Mouse (Mus musculus) CH12.LX (cell line): ENCODE data around the gene Rtkn2. TPM values are rescaled to one million over a fixed set of nuclear protein-coding genes. Genes with fewer than 3 reads are reported as not detected.

Source experiments
- DNase-seq: peaks from one replicate; pipeline ENCODE4 v3.0.0-alpha.2; 2013; ENCODE audit errors: extremely low read depth
- H3K27ac ChIP-seq: 2 replicates; pipeline ENCODE4 v1.5.1; 2012; ENCODE audit warnings: low read depth, mild to moderate bottlenecking, control low read depth, moderate library complexity; ENCODE audit not compliant: insufficient read depth
- H3K27me3 ChIP-seq: replicated peaks from 2 replicates; pipeline ENCODE3; 2012; ENCODE audit warnings: inconsistent platforms
- H3K36me3 ChIP-seq, 2 experiments: replicated peaks in 1 of 2; 2 replicates each; pipeline versions ENCODE3 to v1.6.1; 2012; ENCODE audit warnings: inconsistent platforms in 1 of 2, low read length in 1 of 2, mild to moderate bottlenecking in 1 of 2, mixed read lengths in 1 of 2, moderate library complexity in 1 of 2; ENCODE audit not compliant: control insufficient read depth in 1 of 2, insufficient read depth in 1 of 2
- H3K4me1 ChIP-seq, 2 experiments: 2 replicates each; pipeline ENCODE4 v1.6.1; 2012; ENCODE audit warnings: inconsistent platforms in 1 of 2, moderate library complexity in 1 of 2; ENCODE audit not compliant: insufficient read depth in 2 of 2, control insufficient read depth in 1 of 2
- H3K4me2 ChIP-seq: 2 replicates; pipeline ENCODE4 v1.6.1; 2012; ENCODE audit warnings: low read depth, mild to moderate bottlenecking, control low read depth; ENCODE audit not compliant: poor library complexity, insufficient read depth, severe bottlenecking
- H3K4me3 ChIP-seq, 3 experiments: fragments of 150-350 bp in 1 of 3; sonication (generic) in 1 of 3; replicated peaks in 1 of 3; 2 replicates each; pipeline versions ENCODE3 to v1.5.1; 2011 to 2012; ENCODE audit warnings: low read depth in 2 of 3, low read length in 2 of 3, mild to moderate bottlenecking in 2 of 3, moderate library complexity in 2 of 3, control low read depth in 1 of 3, improper control_type of control experiment in 1 of 3, inconsistent platforms in 1 of 3, mixed read lengths in 1 of 3; ENCODE audit not compliant: poor library complexity in 1 of 3
- H3K79me2 ChIP-seq: replicated peaks from 2 replicates; pipeline ENCODE4 v1.6.1; 2012; ENCODE audit warnings: mild to moderate bottlenecking, moderate library complexity; ENCODE audit not compliant: control insufficient read depth, poor library complexity, insufficient read depth, severe bottlenecking; ENCODE audit errors: extremely low read depth
- H3K9ac ChIP-seq: 2 replicates; pipeline ENCODE4 v1.6.1; 2012; ENCODE audit warnings: low read depth, mild to moderate bottlenecking, control low read depth, moderate library complexity; ENCODE audit not compliant: insufficient read depth
- H3K9me3 ChIP-seq: replicated peaks from 2 replicates; pipeline ENCODE3; 2012; ENCODE audit warnings: low read length, inconsistent platforms, mixed read lengths
- CHD1 ChIP-seq: IDR thresholded peaks from 2 replicates; pipeline ENCODE4 v1.6.1; 2012; ENCODE audit warnings: low read depth, low read length, improper control_type of control experiment, inconsistent platforms
- CTCF ChIP-seq, 2 experiments: IDR thresholded peaks in 1 of 2; conservative IDR thresholded peaks in 1 of 2; 2 replicates each; pipeline ENCODE4 v1.5.1; 2011 to 2012; ENCODE audit warnings: low read depth in 2 of 2, low read length in 2 of 2, improper control_type of control experiment in 1 of 2, inconsistent platforms in 1 of 2, mild to moderate bottlenecking in 1 of 2, moderate library complexity in 1 of 2
- E2F4 ChIP-seq: IDR thresholded peaks from 2 replicates; pipeline ENCODE4 v1.6.1; 2011; ENCODE audit warnings: low read depth, low read length, improper control_type of control experiment; ENCODE audit not compliant: insufficient replicate concordance
- JUN ChIP-seq: IDR thresholded peaks from 2 replicates; pipeline ENCODE4 v1.6.1; 2011; ENCODE audit warnings: low read depth, mild to moderate bottlenecking, low read length, improper control_type of control experiment, moderate library complexity; ENCODE audit not compliant: insufficient read depth
- JUND ChIP-seq: conservative IDR thresholded peaks from 2 replicates; pipeline ENCODE4 v1.6.1; 2011; ENCODE audit warnings: low read depth, low read length, improper control_type of control experiment
- MAZ ChIP-seq: IDR thresholded peaks from 2 replicates; pipeline ENCODE4 v1.6.1; 2012; ENCODE audit warnings: low read depth, mild to moderate bottlenecking, inconsistent platforms, low read length, improper control_type of control experiment, moderate library complexity
- NELFE ChIP-seq: IDR thresholded peaks from 2 replicates; pipeline ENCODE4 v1.6.1; 2011; ENCODE audit warnings: low read depth, low read length, improper control_type of control experiment
- POLR2A ChIP-seq: IDR thresholded peaks from 2 replicates; pipeline ENCODE4 v1.6.1; 2011; ENCODE audit warnings: low read depth, mild to moderate bottlenecking, improper control_type of control experiment, low read length
- RCOR1 ChIP-seq: conservative IDR thresholded peaks from 2 replicates; pipeline ENCODE4 v1.6.1; 2012; ENCODE audit warnings: low read depth, mild to moderate bottlenecking, inconsistent platforms, low read length, improper control_type of control experiment
- SMC3 ChIP-seq: IDR thresholded peaks from 2 replicates; pipeline ENCODE4 v1.6.1; 2011; ENCODE audit warnings: low read depth, low read length, improper control_type of control experiment
- TCF12 ChIP-seq: IDR thresholded peaks from 2 replicates; pipeline ENCODE4 v1.6.1; 2014; ENCODE audit warnings: low read depth, mild to moderate bottlenecking, inconsistent platforms, low read length, improper control_type of control experiment
- UBTF ChIP-seq: IDR thresholded peaks from 2 replicates; pipeline ENCODE4 v1.6.1; 2012; ENCODE audit warnings: low read depth, mild to moderate bottlenecking, inconsistent platforms, low read length, improper control_type of control experiment, moderate library complexity
- USF1 ChIP-seq: IDR thresholded peaks from 2 replicates; pipeline ENCODE4 v1.6.1; 2014; ENCODE audit warnings: low read depth, mild to moderate bottlenecking, inconsistent platforms, low read length, improper control_type of control experiment
- ZKSCAN1 ChIP-seq: IDR thresholded peaks from 2 replicates; pipeline ENCODE4 v1.6.1; 2012; ENCODE audit warnings: low read depth, inconsistent platforms, low read length, improper control_type of control experiment, borderline replicate concordance
- dilution Hi-C: fragments of 300-500 bp; cut with MboI; formaldehyde crosslinking; loops from 2 replicates; pipeline ENCODE4 v1.14.3; 2020; ENCODE audit warnings: low sequenced_read_pairs; ENCODE audit not compliant: extremely low pct_unique_long_range_greater_than_20kb, extremely low pct_ligation_motif_present
- in situ Hi-C: fragments of 300-500 bp; cut with MboI; formaldehyde crosslinking; loops from 3 replicates; pipeline ENCODE4 v1.14.3; 2019; ENCODE audit warnings: low sequenced_read_pairs, low pct_ligation_motif_present, low pct_unique_long_range_greater_than_20kb, mixed read lengths
- polyA plus RNA-seq: library from polyadenylated mRNA; unstranded; fragments of >175 nt; gene quantifications from 2 replicates; pipeline ENCODE4 v1.2.1, GENCODE M21; 2012; ENCODE audit warnings: low read depth; ENCODE audit not compliant: insufficient read length
- total RNA-seq, 2 experiments: library from RNA; depleted of rRNA; stranded (reverse); fragments of 300-350 nt in 1 of 2; fragments of >200 nt in 1 of 2; gene quantifications; 2 replicates each; pipeline ENCODE4 v1.2.3; 2012 to 2014

Gene Rtkn2
- total and polyA plus RNA-seq, 3 experiments = 0.59 to 0.93 (median 0.59) TPM

- Histone ChIP-seq H3K4me2 (no peak overlapping the region), H3K27me3 (no peaks in the 10 kb centered on the region), H3K4me1 (peaks cover 0 to 4% of the 10 kb centered on the region in 2 experiments; a peak in 2 of 4 replicates), H3K36me3 (no peaks in the 10 kb centered on the region), H3K79me2 (no peaks in the 10 kb centered on the region), H3K27ac (no peak overlapping the region), H3K4me3 (no peak overlapping the region), H3K9ac (no peak overlapping the region), H3K9me3 (no peaks in the 10 kb centered on the region)
- no peak for DNase-seq
- TF ChIP-seq USF1 (no peak), TCF12 (no peak), UBTF (no peak)
- in situ Hi-C loops (no loop called here), dilution Hi-C loops (no loop called here)
These were observed 107.6 kb downstream of the Rtkn2 start for GRCm38 (mm10) chr10:68086973-68087372.

- TF ChIP-seq ZKSCAN1 (no peak), POLR2A (no peak), RCOR1 (no peak), CTCF (conservative IDR thresholded peaks at IDR 0.05 in 1 of 2, IDR thresholded peaks at IDR 0.05 in 1 of 2; ENCODE audit: low read depth in 2 of 2, low read length in 2 of 2) (peak in 1 of 2 experiments; percentile 27; a peak in 2 of 4 replicates), JUND (no peak), E2F4 (no peak), SMC3 (peak; percentile 19; the same call in 1 of the 2 replicates), CHD1 (no peak), MAZ (no peak), JUN (no peak), NELFE (no peak)
- Histone ChIP-seq H3K27ac (no peak overlapping the region), H3K9me3 (no peaks in the 10 kb centered on the region), H3K4me3 (no peak overlapping the region), H3K4me2 (no peak overlapping the region), H3K4me1 (peaks cover 0 to 4% of the 10 kb centered on the region in 2 experiments; a peak in 2 of 4 replicates), H3K36me3 (no peaks in the 10 kb centered on the region), H3K27me3 (no peaks in the 10 kb centered on the region), H3K9ac (no peak overlapping the region), H3K79me2 (no peaks in the 10 kb centered on the region)
- dilution Hi-C loops = no loop called here
- in situ Hi-C loops = no loop called here
- no peak for DNase-seq
These were observed 108.4 kb downstream of the Rtkn2 start for GRCm38 (mm10) chr10:68087722-68088121.
